Mouse (Mus musculus) erythroblast, embryonic 14.5 days (primary cell): ENCODE measurements around the gene Lrrc23.

Source experiments
- GATA1 ChIP-seq: IDR thresholded peaks from 2 replicates; pipeline ENCODE4 v1.6.1; 2012; ENCODE audit warnings: low read length, inconsistent platforms, mixed read lengths
- TAL1 ChIP-seq: IDR thresholded peaks from 3 replicates; pipeline ENCODE4 v1.6.1; 2012; ENCODE audit warnings: low read length, inconsistent platforms, mixed read lengths

DNA sequence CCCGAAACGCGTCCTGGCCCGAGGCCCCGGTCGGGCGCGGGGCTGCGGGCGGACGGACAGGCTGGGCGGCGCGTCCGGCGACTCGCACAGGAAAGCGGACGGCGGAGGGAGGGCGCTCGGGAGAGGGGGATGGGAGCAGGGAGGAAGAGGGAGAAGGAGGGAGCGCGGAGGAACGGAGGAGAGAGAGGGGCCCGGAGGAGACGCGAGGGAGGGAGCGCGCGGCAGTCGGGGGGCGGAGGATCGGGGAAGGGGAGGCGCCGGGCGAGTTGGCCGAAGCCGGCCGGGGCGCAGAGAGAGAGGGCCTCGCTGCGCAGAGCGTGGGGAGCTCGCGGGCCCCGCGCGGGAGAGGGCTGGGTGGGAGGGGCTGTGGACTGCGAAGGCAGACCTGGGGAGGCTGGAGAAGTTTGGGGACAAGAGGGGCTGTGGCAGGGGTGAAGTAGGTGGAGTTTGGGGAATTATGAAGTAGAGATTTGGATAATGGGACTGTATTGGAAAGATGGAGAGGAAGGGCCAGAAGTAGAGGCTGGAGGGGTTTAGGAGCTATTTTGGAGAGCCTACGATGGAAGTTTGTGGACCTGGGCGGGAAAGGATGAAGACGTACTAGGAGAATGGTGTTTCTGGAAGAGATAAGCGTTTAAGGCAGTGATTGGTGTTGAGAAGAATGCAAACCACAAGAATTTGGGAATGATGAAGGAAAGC is 22.7 kb downstream of the Lrrc23 start:
- TF ChIP-seq TAL1 (no peak), GATA1 (no peak)
